8 mouse cellular contexts compared by ENCODE assay signal in genomic region chr3:104675258-104675851, GRCm38 (mm10). TPM values are rescaled to one million over a fixed set of nuclear protein-coding genes. Genes with fewer than 3 reads are reported as not detected.
DNase-seq lines count a peak whose midpoint lies in the region; ATAC-seq and TF ChIP-seq lines count a peak whose summit lies in the region.

No protein-coding gene starts in this region.

- peaks cover 8% of the 10 kb centered on the region; the same call in 1 of the 2 replicates for H3K27me3 ChIP-seq in E14TG2a.4 (ENCODE audit: insufficient read depth, low read length)
- H3K27me3 ChIP-seq in forebrain, embryonic 10.5 days (ENCODE audit: poor library complexity, severe bottlenecking), result peaks cover 11% of the 10 kb centered on the region; the same call in 1 of the 2 replicates
- H3K27me3 ChIP-seq in heart, postnatal 0 days (ENCODE audit: control insufficient read depth, insufficient read depth, low read length), result no peaks in the 10 kb centered on the region
- no peaks in the 10 kb centered on the region for H3K27me3 ChIP-seq in neural tube, embryonic 15.5 days (replicated peaks)

- H3K36me3 ChIP-seq in E14TG2a.4 (ENCODE audit: insufficient read depth, low read length), result no peaks in the 10 kb centered on the region
- no peaks in the 10 kb centered on the region for H3K36me3 ChIP-seq in forebrain, embryonic 10.5 days (replicated peaks)
- no peaks in the 10 kb centered on the region for H3K36me3 ChIP-seq in heart, postnatal 0 days (replicated peaks; ENCODE audit: control insufficient read depth, insufficient read depth, low read length)
- H3K36me3 ChIP-seq in neural tube, embryonic 15.5 days, result no peaks in the 10 kb centered on the region

- DNase-seq in c-Kit-positive CD71-negative TER-119-negative erythroid progenitor cells, embryonic 14.5 days (ENCODE audit: low read depth), result peak; percentile 31
- peak; percentile 74 for DNase-seq in forebrain, embryonic 10.5 days (ENCODE audit: extremely low spot score, low spot score)
- DNase-seq in heart, postnatal 0 days (ENCODE audit: low spot score), result peak; percentile 86
- DNase-seq in kidney, postnatal 36 days, result peak; percentile 82 to 90
- DNase-seq in lung, adult 18-20 months, result peak; percentile 68 to 79
- peak; percentile 84 for DNase-seq in testis, postnatal 10 days (ENCODE audit: low spot score)

- ATAC-seq in heart, postnatal 0 days (ENCODE audit: insufficient read depth, low read depth), result peak; percentile 84
- ATAC-seq in neural tube, embryonic 15.5 days (ENCODE audit: low FRiP score), result peak; percentile 92

- H3K9me3 ChIP-seq in E14TG2a.4 (ENCODE audit: low read length), result peaks cover 9% of the 10 kb centered on the region
- peaks cover 6% of the 10 kb centered on the region; the same call in 1 of the 2 replicates for H3K9me3 ChIP-seq in forebrain, embryonic 10.5 days
- no peaks in the 10 kb centered on the region for H3K9me3 ChIP-seq in heart, postnatal 0 days (replicated peaks; ENCODE audit: control insufficient read depth, low read length)
- no peaks in the 10 kb centered on the region for H3K9me3 ChIP-seq in neural tube, embryonic 15.5 days (replicated peaks)

- H3K4me1 ChIP-seq in E14TG2a.4 (replicated peaks; ENCODE audit: low read depth, low read length), result peaks cover 52% of the 10 kb centered on the region
- H3K4me1 ChIP-seq in forebrain, embryonic 10.5 days, result peaks cover 44% of the 10 kb centered on the region
- H3K4me1 ChIP-seq in heart, postnatal 0 days (ENCODE audit: control insufficient read depth, insufficient read depth), result 0 out of 2 replicates have a peak, but pooled peaks cover 3% of the 10 kb centered on the region
- H3K4me1 ChIP-seq in neural tube, embryonic 15.5 days, result peaks cover 21% of the 10 kb centered on the region

- H3K4me3 ChIP-seq in E14TG2a.4 (replicated peaks; ENCODE audit: low read length), result peak overlapping the region; percentile 48; the same call in 1 of the 2 replicates
- H3K4me3 ChIP-seq in forebrain, embryonic 10.5 days, result peak overlapping the region; percentile 48
- H3K4me3 ChIP-seq in heart, postnatal 0 days (ENCODE audit: low read depth, low read length), result peak overlapping the region; percentile 49
- peak overlapping the region; percentile 44 for H3K4me3 ChIP-seq in neural tube, embryonic 15.5 days (replicated peaks)

- H3K4me2 ChIP-seq in heart, postnatal 0 days (ENCODE audit: low read depth, low read length), result peak overlapping the region; percentile 83
- H3K4me2 ChIP-seq in neural tube, embryonic 15.5 days, result peak overlapping the region; percentile 82

- no peak for TF ChIP-seq EP300 in heart, postnatal 0 days (IDR thresholded peaks at IDR 0.05; ENCODE audit: low read depth)

- 5% methylated on average over 23 of the region's 23 CpGs for WGBS in forebrain, embryonic 10.5 days
- 7% methylated on average over 23 of the region's 23 CpGs for WGBS in heart, postnatal 0 days
- 4% methylated on average over 23 of the region's 23 CpGs for WGBS in neural tube, embryonic 15.5 days

- peak overlapping the region; percentile 70 for H3K27ac ChIP-seq in forebrain, embryonic 10.5 days
- H3K27ac ChIP-seq in heart, postnatal 0 days (ENCODE audit: low read depth), result peak overlapping the region; percentile 72
- H3K27ac ChIP-seq in neural tube, embryonic 15.5 days (replicated peaks), result peak overlapping the region; percentile 33

- peak; percentile 42 for TF ChIP-seq CTCF in E14TG2a.4 (conservative IDR thresholded peaks at IDR 0.05; ENCODE audit: low read length)
- TF ChIP-seq CTCF in heart, postnatal 0 days (IDR thresholded peaks at IDR 0.05; ENCODE audit: low read depth), result peak; percentile 86

- H3K9ac ChIP-seq in heart, postnatal 0 days (replicated peaks; ENCODE audit: low read depth, low read length), result peak overlapping the region; percentile 34; the same call in 1 of the 2 replicates
- H3K9ac ChIP-seq in neural tube, embryonic 15.5 days (replicated peaks), result peak overlapping the region; percentile 52

RNA-seq across cellular contexts. Expression of gene Slc16a1, which starts 36.9 kb away (rescaled TPM):
- 57.3 and 60.0 TPM in 2 replicates for polyA plus RNA-seq in forebrain, embryonic 10.5 days (2016; fragmentation: Nextera tagmentation; extraction: Ambion mirVana)
- 213 and 255 TPM in 2 replicates for total RNA-seq in heart, postnatal 0 days (2014; rRNA removed; ENCODE audit: low replicate concordance)
- polyA plus RNA-seq in heart, postnatal 0 days (2015; fragmentation: Nextera tagmentation; extraction: Ambion mirVana), result 73.4 and 104 TPM in 2 replicates
- 10.5 and 16.8 TPM in 2 replicates for polyA plus RNA-seq in neural tube, embryonic 15.5 days (2015; fragmentation: Nextera tagmentation; extraction: Ambion mirVana)

Comparison
In these comparisons a context has a peak if more than half of its experiments do, and no peak if none do; other contexts are left out.
1. Peak in every context shown above with its lines: DNase-seq, ATAC-seq, H3K4me3 ChIP-seq and H3K27ac ChIP-seq.
2. DNase-seq: peak in every context shown above with its lines; median percentile 86 in heart, postnatal 0 days; 86 in kidney, postnatal 36 days; 84 in testis, postnatal 10 days; 74 in forebrain, embryonic 10.5 days; 74 in lung, adult 18-20 months; 31 in c-Kit-positive CD71-negative TER-119-negative erythroid progenitor cells, embryonic 14.5 days.